Mouse (Mus musculus) liver, postnatal 0 days (tissue): ENCODE data around the gene 1600002K03Rik. TPM values are rescaled to one million over a fixed set of nuclear protein-coding genes. Genes with fewer than 3 reads are reported as not detected.
"Not testable (repeated sequence)": the region's sequence is repeated elsewhere in the genome, so short reads cannot be mapped to it uniquely, and the experiment has no call there.

ENCODE experiments used
- ATAC-seq: fragments of 200-750 bp; cut with Nextera tagmentation; 2 replicates; pipeline ENCODE4 v1.8.0; 2017; ENCODE audit warnings: mild to moderate bottlenecking, moderate library complexity
- DNase-seq: peaks from one replicate; pipeline ENCODE4 v3.0.0-alpha.2; 2016
- H3K27ac ChIP-seq: fragments of 300-500 bp; sonication (generic); 2 replicates; pipeline ENCODE4 v1.5.1; 2014; ENCODE audit warnings: antibody characterized with exemption, moderate library complexity, mild to moderate bottlenecking, low read depth
- H3K27me3 ChIP-seq: fragments of 300-500 bp; sonication (generic); 2 replicates; pipeline ENCODE4 v1.6.1; 2014; ENCODE audit warnings: low read length, control low read depth, mixed read lengths; ENCODE audit not compliant: insufficient read depth
- H3K36me3 ChIP-seq: fragments of 300-500 bp; sonication (generic); replicated peaks from 2 replicates; pipeline ENCODE4 v1.6.1; 2014; ENCODE audit warnings: mild to moderate bottlenecking, control low read depth, low read length, moderate library complexity, mixed read lengths; ENCODE audit not compliant: insufficient read depth
- H3K4me1 ChIP-seq: fragments of 300-500 bp; sonication (generic); 2 replicates; pipeline ENCODE4 v1.6.1; 2014; ENCODE audit warnings: antibody characterized with exemption, mild to moderate bottlenecking, control low read depth; ENCODE audit not compliant: insufficient read depth
- H3K4me2 ChIP-seq: fragments of 300-500 bp; sonication (generic); 2 replicates; pipeline ENCODE4 v1.6.1; 2014; ENCODE audit warnings: low read depth, mild to moderate bottlenecking, low read length, moderate library complexity, mixed read lengths
- H3K4me3 ChIP-seq: fragments of 300-500 bp; sonication (generic); 2 replicates; pipeline ENCODE4 v1.5.1; 2014; ENCODE audit warnings: low read depth, low read length
- H3K9ac ChIP-seq: fragments of 300-500 bp; sonication (generic); replicated peaks from 2 replicates; pipeline ENCODE4 v1.6.1; 2014; ENCODE audit warnings: mild to moderate bottlenecking, moderate library complexity
- H3K9me3 ChIP-seq: fragments of 300-500 bp; sonication (generic); 2 replicates; pipeline ENCODE4 v1.6.1; 2016; ENCODE audit warnings: mild to moderate bottlenecking, control low read depth, low read length, mixed read lengths
- CTCF ChIP-seq: sonication (generic); IDR thresholded peaks from 2 replicates; pipeline ENCODE4 v1.5.1; 2016; ENCODE audit warnings: antibody characterized with exemption, low read depth
- EP300 ChIP-seq: IDR thresholded peaks from 2 replicates; pipeline ENCODE4 v1.6.1; 2016; ENCODE audit warnings: antibody characterized with exemption, low read depth, mild to moderate bottlenecking
- WGBS: fragments of 180-500 bp; shearing (Covaris S2); extraction: QIAGEN DNeasy Blood & Tissue Kit; methylation state at CpG from one replicate; pipeline ENCODE4 v1.1.7; 2014; ENCODE audit not compliant: insufficient replicate concordance; 5-methylcytosine and 5-hydroxymethylcytosine counted together
- polyA plus RNA-seq: library from polyadenylated mRNA; unstranded; fragments of >200 nt; fragmentation: Nextera tagmentation; extraction: Ambion mirVana; gene quantifications from 2 replicates; pipeline ENCODE4 v1.2.1, GENCODE M21; 2015

Gene 1600002K03Rik
- polyA plus RNA-seq, 1 experiment from 2014 or later: 6.8 TPM

DNA sequence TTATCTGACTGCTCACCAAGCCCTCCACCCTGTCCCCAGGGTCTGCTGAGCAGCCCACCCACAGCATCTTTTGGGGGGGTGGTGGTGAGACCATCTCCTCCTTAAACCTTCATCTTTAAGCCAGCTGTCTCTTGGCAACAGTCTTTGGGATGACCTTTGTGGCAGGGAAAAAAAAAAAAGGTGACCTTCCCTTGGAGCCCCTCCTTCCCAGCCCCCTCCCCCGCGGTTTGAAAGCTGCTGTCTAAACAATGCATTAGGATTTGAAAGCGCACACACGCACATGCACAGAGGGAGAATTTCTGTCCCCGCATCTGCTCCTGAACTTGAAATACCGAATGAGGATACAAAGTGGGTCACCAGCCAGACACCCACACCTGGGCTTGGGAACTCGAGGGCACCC lies 31.3 kb downstream of the 1600002K03Rik start:
- no peaks in the 10 kb centered on the region for H3K27me3 ChIP-seq
- no peaks in the 10 kb centered on the region for H3K4me1 ChIP-seq
- no peak for DNase-seq
- no peak overlapping the region for H3K9ac ChIP-seq
- no peaks in the 10 kb centered on the region for H3K36me3 ChIP-seq
- H3K4me2 ChIP-seq: no peak overlapping the region
- no peak overlapping the region for H3K27ac ChIP-seq
- no peaks in the 10 kb centered on the region for H3K9me3 ChIP-seq
- TF ChIP-seq CTCF (no peak), EP300 (no peak)
- H3K4me3 ChIP-seq: no peak overlapping the region
- ATAC-seq: no peak
- 48% methylated on average over 7 of the region's 7 CpGs for WGBS

DNA sequence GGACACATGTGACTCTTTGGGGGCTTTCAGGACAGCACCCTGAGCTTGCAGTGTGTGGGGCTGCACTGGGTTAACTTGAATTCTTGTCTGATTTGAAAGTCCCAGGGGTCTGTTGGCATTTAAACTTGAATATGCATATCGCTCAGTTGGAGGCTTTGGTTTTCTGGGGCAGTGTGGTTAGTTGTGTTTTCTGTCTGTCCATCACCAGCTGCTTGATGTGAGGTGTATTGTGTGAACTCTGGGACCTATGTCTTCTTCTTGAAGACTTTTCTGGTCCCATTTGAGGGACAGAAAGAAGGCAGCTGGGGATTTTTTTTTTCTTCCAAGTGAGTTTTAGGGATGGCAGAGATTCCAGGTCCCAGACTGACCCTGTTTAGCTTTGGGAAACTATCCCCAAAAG lies 34.5 kb downstream of the 1600002K03Rik start:
- 67% methylated on average over 1 of the region's 1 CpGs for WGBS
- H3K4me3 ChIP-seq: no peak overlapping the region

DNA sequence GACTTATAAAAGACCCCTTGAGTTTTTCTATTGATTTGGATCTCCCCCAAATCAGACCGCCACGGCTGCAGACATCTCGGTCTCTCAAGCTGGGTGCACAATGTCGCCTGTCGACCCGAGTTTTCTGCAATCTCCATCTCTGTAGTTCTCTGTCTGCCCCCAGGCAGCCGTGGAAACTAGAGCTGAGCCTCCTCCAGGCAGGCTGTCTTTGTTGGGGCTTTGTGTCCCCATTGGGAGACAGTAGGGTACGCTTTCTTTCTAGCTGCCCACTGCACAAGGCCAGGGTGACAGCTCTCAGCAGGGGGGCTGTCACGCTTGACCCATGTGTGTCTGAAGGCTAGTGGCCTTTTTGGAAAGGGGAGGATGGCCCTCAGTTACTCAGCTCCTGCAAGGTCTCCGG lies 34.9 kb downstream of the 1600002K03Rik start:
- no peak for DNase-seq
- Histone ChIP-seq H3K4me3 (no peak overlapping the region), H3K36me3 (no peaks in the 10 kb centered on the region), H3K9ac (no peak overlapping the region), H3K27me3 (no peaks in the 10 kb centered on the region), H3K4me2 (no peak overlapping the region), H3K9me3 (no peaks in the 10 kb centered on the region), H3K4me1 (no peaks in the 10 kb centered on the region), H3K27ac (no peak overlapping the region)
- 73% methylated on average over 10 of the region's 10 CpGs for WGBS
- no peak for ATAC-seq
- TF ChIP-seq EP300 (no peak), CTCF (no peak)

More for the DNA sequence above, 34.5 kb downstream of the 1600002K03Rik start:
- no peaks in the 10 kb centered on the region for H3K27me3 ChIP-seq
- H3K9ac ChIP-seq: no peak overlapping the region
- no peak overlapping the region for H3K27ac ChIP-seq
- H3K4me2 ChIP-seq: no peak overlapping the region
- H3K4me1 ChIP-seq: no peaks in the 10 kb centered on the region
- DNase-seq: no peak
- H3K9me3 ChIP-seq: no peaks in the 10 kb centered on the region
- no peak for TF ChIP-seq CTCF
- TF ChIP-seq EP300: no peak
- ATAC-seq: no peak
- no peaks in the 10 kb centered on the region for H3K36me3 ChIP-seq

DNA sequence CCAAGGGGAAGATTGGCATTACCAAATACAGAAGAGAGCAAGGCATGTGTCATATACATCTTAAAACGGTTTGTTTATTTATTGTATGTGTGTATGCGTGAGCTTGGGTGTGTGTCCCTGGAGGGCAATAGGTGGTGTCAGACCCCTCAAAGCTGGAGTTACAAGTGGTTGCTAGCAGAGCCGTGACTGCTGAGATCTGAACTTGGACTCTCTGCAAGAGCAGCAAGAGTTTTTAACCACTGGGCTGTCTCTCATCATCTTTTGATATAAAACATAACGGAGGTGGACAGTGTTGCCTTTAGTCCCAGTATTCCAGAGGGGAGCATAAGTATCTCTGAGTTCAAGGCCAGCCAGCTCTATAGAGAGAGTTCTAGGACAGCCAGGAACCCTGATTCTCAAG lies 35.5 kb downstream of the 1600002K03Rik start:
- H3K36me3 ChIP-seq: no peaks in the 10 kb centered on the region
- no peak for ATAC-seq
- H3K4me1 ChIP-seq: no peaks in the 10 kb centered on the region
- H3K27ac ChIP-seq: no peak overlapping the region
- H3K4me3 ChIP-seq: no peak overlapping the region
- H3K4me2 ChIP-seq: no peak overlapping the region
- no peaks in the 10 kb centered on the region for H3K27me3 ChIP-seq
- 74% methylated on average over 4 of the region's 4 CpGs for WGBS
- TF ChIP-seq EP300: no peak
- TF ChIP-seq CTCF: no peak
- no peaks in the 10 kb centered on the region for H3K9me3 ChIP-seq
- H3K9ac ChIP-seq: no peak overlapping the region
- DNase-seq: no peak

DNA sequence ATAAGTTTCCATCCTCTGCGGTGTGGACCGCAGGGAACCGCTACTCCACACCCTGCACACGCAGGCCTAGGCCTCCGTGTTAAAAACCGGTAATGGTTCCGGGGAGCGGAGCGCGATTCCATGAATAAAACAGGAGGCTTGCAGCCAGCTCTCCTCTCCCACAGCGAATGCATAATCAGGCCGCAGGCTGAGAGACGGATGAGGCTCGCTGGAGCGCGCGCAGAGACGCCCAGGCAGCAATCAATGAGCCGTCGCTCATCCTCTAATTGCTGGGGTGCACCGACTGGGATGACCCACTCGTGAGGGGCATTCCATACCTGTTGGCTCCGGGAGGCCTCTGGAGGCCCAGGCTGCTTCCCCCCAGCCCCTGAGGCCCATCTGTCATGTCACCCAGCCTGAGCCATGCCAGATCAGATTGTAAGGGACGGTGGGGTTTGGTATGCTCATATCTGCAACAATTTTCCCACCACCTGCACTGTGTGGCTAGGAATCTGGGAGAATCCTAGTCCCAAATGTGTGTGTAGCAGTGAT lies 36.2 kb downstream of the 1600002K03Rik start:
- H3K4me1 ChIP-seq: no peaks in the 10 kb centered on the region
- H3K4me2 ChIP-seq: no peak overlapping the region
- no peak overlapping the region for H3K27ac ChIP-seq
- no peak for ATAC-seq
- DNase-seq: no peak
- WGBS: 46% methylated on average over 24 of the region's 24 CpGs
- no peaks in the 10 kb centered on the region for H3K9me3 ChIP-seq
- H3K4me3 ChIP-seq: no peak overlapping the region
- TF ChIP-seq CTCF (no peak), EP300 (no peak)
- no peaks in the 10 kb centered on the region for H3K36me3 ChIP-seq
- H3K27me3 ChIP-seq: no peaks in the 10 kb centered on the region
- H3K9ac ChIP-seq: no peak overlapping the region

DNA sequence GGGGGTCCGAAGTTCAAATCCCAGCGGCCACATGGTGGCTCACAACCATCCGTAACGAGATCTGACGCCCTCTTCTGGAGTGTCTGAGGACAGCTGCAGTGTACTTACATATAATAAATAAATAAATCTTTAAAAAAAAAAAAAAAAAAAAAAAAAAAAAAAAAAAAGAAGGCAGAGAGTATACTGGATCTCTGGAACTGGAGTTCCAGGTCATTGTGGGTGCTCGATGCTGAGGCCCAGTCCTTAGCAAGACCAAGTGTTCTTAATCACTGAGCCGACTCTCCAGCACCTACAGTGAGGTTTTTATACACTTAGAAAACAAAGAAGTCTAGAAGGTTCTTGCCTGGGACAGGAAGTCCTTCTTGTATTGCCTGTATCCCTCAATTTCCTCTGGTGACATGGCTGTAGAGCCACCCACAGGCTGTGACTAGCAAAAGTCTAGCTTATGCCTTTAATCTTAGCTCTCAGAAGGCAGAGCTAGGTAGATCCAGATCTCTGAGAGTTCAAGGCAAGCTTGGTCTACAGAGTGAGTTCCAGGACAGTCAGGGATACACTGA lies 38.9 kb downstream of the 1600002K03Rik start:
- H3K4me1 ChIP-seq, H3K9ac ChIP-seq, H3K9me3 ChIP-seq, H3K27me3 ChIP-seq, H3K36me3 ChIP-seq, H3K4me2 ChIP-seq, H3K4me3 ChIP-seq, ATAC-seq, H3K27ac ChIP-seq, DNase-seq: not testable (repeated sequence)
- 74% methylated on average over 6 of the region's 7 CpGs for WGBS
